Mouse (Mus musculus) CH12F3 (cell line): ENCODE measurements around the gene Galnt6.

Experiments used
- in situ Hi-C: fragments of 300-500 bp; cut with MboI; formaldehyde crosslinking; loops from 2 replicates; pipeline ENCODE4 v1.14.3; 2020; ENCODE audit warnings: low sequenced_read_pairs

The Galnt6 gene

DNA sequence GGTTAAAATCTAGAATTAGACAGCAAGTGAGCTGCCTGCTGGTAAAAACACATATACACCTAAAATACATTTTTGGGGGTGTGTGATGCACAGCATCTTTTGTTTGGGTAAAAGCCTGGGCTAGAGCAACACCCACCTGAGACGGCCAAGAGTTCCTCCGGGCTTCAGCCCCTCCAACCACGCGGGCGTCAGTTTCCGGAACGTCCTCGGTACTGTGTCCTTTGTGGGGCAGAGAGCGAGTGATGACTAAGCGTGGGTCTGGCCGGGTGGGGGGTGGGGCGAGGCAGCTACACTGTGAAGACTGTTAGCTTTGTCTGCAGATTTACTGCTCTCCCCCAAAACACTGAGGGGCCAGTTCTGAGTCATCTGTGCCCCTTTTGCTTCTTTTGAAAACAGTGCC, 42.2 kb downstream of the Galnt6 start:
- in situ Hi-C loops, result loop anchor here (25.0 kb wide), 1 partner anchor 150 kb away; no protein-coding TSS in a partner anchor

DNA sequence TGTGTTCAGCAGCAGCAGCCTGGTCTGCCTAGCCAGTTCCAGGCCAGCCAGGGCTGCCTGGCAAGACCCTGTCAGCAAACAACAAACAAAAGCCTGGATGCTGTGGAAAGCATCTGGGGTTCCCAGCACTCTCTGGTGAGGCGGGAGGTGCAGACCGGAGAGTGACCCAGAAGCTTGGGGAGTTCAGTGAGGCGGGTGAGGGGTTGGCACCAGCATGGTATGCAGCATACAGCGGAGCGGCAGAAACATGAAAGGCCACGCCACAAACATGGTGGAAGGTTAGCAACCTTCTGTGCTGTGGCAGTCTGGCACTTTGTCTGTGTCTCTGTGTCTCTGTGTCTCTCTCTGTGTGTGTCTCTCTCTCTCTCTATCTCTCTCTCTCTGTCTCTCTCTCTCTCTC, 42.7 kb downstream of the Galnt6 start:
- in situ Hi-C loops, result loop anchor here (25.0 kb wide), 1 partner anchor 149 kb away; no protein-coding TSS in a partner anchor

DNA sequence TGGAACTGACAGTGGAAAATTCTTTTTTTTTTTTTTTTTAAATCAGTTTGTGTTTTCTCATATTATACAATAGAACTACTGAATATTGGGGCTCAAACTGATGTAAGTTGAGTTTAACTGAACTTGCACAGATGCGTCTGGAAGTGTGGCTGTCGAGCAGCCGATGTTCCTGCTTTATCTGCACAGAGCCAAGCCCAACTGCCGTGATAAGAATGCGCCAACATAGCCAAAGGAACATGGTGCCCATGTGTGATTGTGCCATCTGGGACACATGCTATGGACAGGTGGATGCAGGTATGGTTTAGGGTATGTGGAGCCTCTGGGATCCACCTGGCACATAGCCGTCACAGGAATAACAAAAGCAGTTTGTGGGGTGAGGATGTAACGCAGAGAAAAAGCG, 43.3 kb downstream of the Galnt6 start:
- in situ Hi-C loops, result loop anchor here (25.0 kb wide), 1 partner anchor 149 kb away; no protein-coding TSS in a partner anchor

DNA sequence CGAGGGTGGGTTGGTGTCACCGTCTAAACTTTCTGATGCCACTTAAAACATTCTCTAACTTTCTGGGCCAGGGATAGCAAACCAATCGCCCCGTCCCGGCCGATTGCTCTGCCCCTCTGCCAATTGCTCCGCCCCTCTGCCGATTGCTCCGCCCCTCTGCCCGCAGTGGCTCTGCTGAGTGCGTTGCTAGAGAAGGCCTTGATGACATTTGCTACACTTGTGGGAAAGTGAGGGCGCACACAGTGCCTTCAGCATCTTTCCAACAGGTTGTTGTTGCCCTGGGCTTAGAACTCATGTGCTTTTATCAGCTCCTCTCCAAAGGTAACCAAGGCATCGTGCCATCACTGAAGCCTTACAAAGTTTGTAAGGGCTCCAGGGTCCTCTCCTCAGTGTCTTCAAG, 43.9 kb downstream of the Galnt6 start:
- in situ Hi-C loops, result loop anchor here (25.0 kb wide), 1 partner anchor 148 kb away; no protein-coding TSS in a partner anchor

DNA sequence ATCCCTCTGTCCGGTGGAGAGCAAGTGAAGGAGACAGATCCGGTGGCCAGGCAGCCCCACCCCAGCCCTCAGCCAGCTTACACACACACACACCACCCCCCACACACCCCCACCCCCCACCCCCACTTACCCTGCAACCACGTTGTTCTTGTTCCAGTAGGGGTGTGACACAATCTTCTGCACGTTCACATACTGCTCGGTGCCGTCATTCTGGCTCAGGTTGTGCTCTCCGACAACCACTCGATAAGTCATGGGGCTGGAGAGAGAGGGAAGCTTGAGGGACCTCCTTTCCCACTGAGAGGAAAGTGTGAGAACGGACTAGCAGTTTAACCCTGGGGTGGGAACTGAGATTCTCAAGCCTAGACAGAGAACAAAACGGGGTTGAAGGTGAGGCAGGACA, 44.7 kb downstream of the Galnt6 start:
- in situ Hi-C loops, result loop anchor here (25.0 kb wide), 1 partner anchor 147 kb away; no protein-coding TSS in a partner anchor

DNA sequence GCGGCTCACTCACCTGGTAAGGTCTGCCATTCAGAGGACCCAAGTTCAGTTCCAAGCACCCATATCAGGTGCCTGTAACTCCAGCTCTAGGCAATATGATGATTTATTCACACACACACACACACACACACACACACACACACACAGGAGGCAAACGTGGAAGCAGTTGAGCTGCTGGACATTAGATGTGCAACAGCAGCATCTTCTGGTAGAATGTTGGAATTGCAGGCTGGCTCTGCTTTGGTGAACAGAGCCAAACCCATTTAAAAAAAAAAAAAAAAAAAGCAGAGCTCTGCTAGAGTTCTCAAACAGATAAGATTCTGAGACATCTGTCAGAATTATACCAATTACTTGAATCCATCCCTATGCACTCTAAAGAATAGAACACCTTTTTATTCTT, 46.1 kb downstream of the Galnt6 start:
- in situ Hi-C loops, result loop anchor here (25.0 kb wide), 1 partner anchor 146 kb away; no protein-coding TSS in a partner anchor

DNA sequence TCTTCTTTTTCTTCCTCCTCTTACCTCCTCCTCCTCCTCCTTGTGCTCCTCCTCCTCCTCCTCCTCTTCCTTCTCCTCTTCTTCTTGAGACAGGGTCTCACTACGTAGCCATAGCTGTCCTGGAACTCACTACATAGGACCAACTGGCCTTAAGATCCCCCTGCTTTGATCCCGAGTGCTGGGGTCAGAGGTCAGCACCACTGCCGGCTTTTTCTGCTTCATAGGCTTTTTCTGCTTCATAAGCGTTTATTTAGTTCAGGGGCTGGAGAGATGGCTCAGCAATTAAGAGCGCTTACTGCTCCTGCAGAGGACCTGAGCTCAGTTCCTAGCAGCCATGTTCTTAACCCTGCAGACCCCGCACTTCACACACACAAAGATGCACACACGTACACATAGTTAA, 47.4 kb downstream of the Galnt6 start:
- in situ Hi-C loops, result loop anchor here (25.0 kb wide), 1 partner anchor 144 kb away; no protein-coding TSS in a partner anchor

DNA sequence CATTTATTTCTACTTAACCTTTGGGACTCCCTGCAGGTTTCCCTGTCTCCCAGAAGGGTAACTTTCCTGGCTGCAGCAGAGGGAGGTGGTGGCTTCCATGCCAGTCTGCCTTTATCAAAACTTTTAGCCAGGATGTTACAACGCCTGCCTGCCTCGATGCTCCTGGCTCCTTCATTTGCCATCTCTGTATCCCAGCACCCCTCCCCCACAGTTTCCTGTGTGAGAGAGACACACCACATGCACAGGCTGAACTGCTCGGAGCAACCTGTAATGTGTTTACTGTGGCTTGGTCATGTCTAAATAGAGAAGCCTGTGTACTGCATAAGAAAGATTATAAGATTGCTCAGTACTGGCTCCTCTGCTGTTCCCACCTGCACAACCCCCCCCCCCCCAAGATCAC, 48.8 kb downstream of the Galnt6 start:
- in situ Hi-C loops, result loop anchor here (25.0 kb wide), 1 partner anchor 143 kb away; no protein-coding TSS in a partner anchor

DNA sequence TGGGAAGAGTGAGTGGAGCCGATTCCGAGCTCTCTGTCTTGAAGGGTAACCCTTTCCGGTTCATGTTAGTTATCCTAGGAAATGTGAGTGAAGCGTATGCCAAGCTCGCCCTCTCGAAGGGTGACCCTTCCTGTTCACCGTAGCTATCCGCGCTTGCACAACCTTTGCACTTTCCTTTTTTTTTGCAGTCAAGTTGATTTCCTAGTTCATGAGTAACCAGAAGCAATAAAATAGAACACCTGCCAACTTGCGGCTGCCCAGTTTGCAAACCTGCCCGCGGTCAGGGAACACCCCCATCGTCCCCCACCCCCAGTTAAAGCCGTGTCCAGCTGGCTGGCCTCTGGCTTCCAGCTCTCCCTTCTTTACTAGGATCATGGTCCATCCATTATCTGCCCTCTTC, 50.2 kb downstream of the Galnt6 start:
- in situ Hi-C loops, result loop anchor here (25.0 kb wide), 1 partner anchor 142 kb away; no protein-coding TSS in a partner anchor

DNA sequence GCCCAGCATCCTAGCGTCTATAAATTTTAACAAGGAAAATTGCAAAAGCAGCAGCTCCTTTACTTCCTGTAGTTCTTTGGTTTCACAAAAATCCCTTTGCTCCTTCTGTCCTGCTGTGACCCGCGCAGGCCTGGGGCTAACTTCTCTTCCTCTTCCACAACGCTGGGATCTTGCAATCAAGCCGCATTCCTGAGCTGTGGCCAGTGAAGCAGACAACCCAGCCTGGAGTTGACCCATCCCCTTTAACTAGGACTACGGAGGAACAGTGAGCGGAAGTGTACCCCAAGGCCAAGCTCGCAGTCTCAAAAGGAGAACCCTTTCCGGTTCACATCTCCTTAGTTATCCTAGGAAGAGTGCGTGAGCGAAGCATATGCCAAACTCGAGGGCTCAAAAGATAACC, 50.6 kb downstream of the Galnt6 start:
- in situ Hi-C loops, result loop anchor here (25.0 kb wide), 1 partner anchor 141 kb away; no protein-coding TSS in a partner anchor

DNA sequence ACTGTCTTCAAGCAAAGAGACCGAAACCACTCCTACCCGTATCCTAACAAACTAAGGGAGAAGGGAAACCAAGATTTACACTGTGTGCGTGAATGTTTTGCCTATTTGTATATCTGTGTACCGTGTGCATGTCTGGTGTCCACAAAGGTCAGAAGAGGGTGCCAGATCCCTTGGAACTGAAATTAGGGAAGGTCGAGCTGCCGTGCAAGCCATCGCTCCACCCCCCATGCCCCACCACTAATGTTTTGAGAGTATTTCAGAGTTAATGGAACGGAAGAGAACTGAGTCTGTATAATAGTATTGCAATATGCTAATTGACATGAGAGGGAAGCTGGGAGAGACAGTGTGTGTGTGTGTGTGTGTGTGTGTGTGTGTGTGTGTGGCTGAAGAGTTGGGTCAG, 51.5 kb downstream of the Galnt6 start:
- in situ Hi-C loops, result loop anchor here (25.0 kb wide), 1 partner anchor 140 kb away; no protein-coding TSS in a partner anchor

DNA sequence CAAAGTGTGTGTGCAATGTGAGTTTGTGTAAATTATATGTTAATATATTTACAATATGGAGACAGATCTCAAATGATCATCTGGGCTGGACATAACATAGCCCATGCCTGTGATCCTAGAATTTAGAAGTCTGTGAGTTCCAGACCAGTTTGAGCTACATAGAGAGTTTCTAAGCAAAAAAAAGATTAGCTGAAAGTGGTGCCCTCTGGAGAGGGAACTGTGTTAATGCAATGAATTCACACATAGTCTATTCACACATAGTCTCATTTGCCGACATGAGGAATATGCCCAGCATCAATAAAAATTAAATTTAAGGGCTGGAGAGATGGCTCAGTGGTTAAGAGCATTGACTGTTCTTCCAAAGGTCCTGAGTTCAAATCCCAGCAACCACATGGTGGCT, 52.7 kb downstream of the Galnt6 start:
- in situ Hi-C loops, result loop anchor here (25.0 kb wide), 1 partner anchor 139 kb away; no protein-coding TSS in a partner anchor

DNA sequence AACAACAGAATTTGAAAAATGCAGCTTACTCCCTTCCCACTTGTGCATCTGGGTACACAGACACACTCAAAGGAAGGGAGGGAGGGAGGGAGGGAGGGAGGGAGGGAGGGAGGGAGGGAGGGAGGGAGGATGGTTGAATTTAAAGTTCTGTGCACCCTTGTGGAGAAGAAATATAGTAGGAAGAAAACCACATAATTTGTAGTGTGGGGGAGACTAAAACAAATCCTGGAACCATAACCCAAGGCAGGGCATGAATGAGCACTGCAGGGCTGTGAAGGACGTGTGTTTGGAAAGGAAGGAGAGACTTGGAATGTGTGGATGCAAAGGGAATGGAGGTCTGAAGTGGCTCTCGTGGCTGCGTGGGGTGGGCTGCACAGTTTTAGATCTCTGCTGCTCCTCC, 53.7 kb downstream of the Galnt6 start:
- in situ Hi-C loops, result loop anchor here (25.0 kb wide), 1 partner anchor 138 kb away; no protein-coding TSS in a partner anchor

DNA sequence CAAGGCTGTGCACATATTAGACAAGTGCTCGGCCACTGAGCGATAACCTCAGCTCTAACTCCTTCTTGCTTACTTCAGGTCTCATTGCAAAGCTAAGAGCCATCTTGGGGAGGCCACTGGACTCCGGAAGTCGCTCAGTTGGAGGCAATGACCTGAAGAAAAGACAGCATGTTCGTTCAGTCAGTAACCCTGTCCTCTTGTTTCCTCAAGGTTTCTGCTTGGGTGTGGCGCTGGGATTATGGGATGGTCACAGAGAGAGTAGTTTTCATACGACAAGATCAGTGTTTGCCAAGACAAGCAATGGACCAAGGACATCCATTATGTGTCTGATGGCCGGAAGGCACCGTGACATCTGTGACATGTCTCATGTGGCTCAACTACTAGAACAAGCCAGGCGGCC, 54.6 kb downstream of the Galnt6 start:
- in situ Hi-C loops, result no loop called here

DNA sequence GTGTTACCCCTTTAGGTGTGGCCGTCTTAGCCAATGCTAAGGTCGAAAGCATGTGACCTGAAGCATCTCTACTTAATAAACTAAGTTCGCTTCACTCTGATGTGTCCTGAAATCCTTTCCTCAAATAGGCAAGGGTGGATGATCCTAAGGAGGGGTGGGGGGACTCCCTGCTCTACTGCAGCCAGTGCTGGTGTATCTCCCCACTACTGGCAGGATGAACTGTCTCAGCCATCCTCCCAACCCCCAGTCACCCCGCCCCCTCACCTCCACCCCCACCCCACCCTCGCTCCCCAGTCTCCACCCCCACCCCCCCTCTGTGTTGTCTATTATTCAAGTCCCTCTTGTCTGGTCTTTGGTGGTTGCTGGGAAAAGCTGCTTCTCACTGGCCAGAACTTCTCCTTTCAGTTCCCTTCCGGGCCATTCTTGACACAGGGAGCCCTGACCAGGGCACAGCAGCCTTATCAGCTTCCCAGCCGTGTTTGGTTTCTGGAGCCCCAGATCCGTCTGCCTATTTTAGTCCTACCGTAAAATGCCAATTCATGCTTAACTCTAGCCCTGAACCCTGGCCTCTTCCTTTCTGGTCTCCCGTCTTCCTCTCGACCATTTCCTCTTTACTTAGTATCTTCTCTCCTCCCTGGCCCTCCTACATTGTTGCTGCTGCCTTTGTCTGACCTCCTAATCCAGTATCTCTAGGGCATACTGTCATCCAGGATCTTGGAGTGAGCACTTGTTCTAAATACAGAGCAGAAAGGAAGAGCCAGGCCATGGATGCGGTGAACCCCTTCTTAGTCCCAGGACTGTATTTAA, 55.4 kb downstream of the Galnt6 start:
- in situ Hi-C loops, result no loop called here

DNA sequence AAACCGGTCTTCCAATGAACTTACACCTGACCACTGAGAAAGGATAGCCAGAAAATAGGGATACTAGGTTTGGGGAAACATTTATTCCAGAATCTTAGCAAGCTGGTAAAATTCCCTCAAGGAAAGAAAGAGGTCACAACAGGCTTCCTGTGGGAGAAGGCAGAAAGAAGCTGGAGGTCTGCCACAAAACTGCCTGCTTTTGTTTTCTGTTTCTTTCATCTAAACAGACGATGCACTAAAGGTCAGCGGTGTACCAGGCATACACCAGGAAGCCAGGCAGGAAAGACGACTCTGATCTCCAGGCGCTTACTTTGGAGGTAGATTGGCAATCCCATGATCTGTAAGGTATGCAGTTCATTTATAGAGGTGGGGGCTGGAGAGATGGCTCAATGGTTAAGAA, 58.3 kb downstream of the Galnt6 start:
- in situ Hi-C loops, result no loop called here

DNA sequence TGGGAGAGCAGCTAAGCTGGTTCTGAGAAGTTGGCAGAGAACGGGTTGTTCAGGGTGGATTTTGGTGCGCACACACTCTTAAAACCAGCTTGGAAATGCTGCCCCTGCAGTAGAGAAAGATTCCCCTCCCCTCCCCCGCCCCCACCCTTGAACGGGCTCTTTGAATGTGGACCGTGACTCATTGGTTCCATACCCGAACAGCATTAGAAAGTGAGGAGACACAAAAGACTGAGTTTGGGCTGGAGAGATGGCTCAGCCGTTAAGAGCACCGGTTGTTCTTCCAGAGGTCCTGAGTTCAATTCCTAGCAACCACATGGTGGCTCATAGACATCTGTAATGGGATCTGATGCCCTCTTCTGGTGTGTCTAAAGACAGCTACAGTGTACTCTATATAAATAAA, 59.2 kb downstream of the Galnt6 start:
- in situ Hi-C loops, result no loop called here

DNA sequence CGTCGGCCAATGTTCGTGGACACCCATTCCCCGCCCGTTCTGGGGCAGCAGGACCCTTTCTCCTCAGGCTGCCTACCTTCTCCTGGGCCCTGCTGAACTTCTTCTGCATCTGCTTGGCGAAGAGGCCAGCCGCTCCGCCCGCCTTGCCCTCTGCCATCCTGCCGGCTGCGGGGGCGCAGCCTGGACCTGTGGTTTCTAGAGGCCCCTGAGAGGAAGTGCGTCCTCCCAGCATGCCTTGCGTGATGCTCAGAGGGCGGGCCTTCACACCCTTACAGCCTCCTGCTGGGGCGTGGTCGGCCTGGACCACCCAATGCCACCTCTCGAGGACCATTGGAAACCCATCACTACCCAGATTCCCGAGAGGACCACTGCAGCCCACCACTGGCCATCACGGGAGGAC, 59.8 kb downstream of the Galnt6 start, which contains the start of gene Bin2:
TSS of gene Bin2 (minus strand) at position 217 of the 400 bp plus-strand sequence.
- in situ Hi-C loops, result no loop called here

DNA sequence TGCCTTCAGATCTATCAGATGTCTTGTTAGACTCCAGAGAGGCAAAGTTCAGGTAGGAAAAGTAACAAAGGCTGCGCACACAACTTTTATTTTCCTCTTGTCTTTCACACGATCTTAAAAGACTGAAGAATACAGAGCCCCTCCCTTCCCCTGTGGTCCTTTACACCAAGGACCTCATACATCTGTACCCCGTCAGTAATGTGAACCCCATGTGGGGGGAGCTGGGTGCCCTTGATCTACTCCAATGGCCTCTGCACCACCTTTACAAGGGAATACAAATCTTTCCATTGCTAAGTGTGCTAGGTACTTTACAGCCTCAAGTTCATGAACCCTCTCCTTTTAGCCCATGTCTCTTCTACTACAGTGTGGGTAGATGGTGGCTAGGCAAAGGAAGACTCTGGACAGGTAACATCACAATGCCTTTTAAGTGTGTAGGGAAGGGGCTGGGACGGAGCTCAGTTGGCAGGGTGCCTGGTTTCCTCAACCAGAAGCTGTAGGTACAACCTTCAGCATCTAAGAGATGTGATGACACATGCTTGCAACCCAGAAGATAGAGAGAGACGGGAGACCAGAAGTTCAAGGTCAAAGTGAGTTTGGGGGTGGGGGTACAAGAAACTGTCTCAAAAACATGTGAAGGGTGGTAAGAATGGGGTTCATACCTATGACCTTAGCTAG, 61.2 kb downstream of the Galnt6 start:
- in situ Hi-C loops, result no loop called here

DNA sequence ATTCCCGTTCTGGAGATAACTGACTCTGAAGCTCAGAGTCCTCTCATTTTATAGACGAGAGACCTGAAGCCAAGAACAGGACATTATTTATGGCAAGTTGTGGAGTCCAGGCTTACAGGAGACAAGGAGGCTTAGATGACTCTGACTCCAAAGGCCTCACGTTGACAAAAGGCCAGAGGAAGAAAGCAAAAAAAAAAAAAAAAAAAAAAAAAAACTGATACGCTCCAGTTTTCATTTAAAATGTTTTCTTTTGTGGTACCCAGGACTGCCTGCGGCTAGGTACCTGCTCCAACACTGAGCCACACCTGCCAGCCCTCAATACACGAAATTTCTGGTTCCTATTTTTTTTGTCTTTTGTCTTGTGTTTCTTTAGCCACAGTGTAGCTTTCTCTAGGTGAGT, 61.8 kb downstream of the Galnt6 start:
- in situ Hi-C loops, result no loop called here

DNA sequence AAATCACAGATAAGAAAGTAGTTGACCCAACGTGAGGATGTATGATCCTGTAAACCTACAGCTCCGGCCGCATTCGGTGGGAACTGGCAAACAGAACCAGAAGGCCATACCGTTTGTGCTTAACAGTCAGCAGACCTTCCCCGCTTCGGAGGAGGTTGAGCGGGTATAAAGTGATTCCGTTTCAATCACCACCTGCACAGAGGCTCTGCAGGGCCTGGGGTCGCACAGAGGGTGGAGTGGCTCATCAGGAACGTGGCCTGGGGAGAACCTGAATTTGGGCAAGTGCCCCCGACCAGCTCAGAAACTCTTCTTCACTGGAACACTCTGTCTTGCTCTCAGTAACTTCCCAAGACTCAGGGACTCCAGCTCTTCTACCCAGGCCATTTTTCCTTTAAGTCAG, 62.3 kb downstream of the Galnt6 start:
- in situ Hi-C loops, result no loop called here
